Mouse (Mus musculus) adrenal gland, adult 2 months (tissue): ENCODE measurements around the gene Lrp8. TPM values are rescaled to one million over a fixed set of nuclear protein-coding genes. Genes with fewer than 3 reads are reported as not detected.

Experiments used
- DNase-seq: peaks from one replicate; pipeline ENCODE4 v3.0.0; 2021
- polyA plus RNA-seq: library from polyadenylated mRNA; depleted of rRNA; stranded (reverse); fragments of >200 nt; gene quantifications from 2 replicates; pipeline ENCODE4 v1.2.3, GENCODE M21; 2012
- total RNA-seq, 2 experiments: library from RNA; stranded (reverse); gene quantifications; 2 replicates each; pipeline ENCODE4 v1.2.3; 2021

Gene Lrp8
- total and polyA plus RNA-seq, 3 experiments: 9.5 to 14.0 (median 9.8) TPM

DNA sequence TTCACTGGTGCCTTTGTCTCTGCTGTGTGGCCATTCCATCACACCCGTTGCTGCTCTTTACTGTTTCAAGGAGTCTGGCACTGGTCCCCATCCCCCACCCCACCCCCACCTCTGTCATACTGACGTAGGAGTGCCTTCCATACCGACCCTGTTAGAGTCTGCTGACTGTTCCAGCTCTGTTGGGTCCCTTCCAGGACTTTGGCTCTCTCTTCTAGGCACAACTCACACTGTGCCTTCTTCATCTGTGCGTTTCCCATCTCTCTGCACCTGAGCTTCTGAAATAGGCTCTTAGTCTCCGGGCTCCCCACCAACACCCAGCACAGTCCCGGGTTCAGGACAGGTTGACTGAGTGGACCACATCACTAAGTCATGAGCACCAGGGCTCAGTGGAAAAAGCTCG is 44.7 kb downstream of the Lrp8 start:
- DNase-seq: no peak

DNA sequence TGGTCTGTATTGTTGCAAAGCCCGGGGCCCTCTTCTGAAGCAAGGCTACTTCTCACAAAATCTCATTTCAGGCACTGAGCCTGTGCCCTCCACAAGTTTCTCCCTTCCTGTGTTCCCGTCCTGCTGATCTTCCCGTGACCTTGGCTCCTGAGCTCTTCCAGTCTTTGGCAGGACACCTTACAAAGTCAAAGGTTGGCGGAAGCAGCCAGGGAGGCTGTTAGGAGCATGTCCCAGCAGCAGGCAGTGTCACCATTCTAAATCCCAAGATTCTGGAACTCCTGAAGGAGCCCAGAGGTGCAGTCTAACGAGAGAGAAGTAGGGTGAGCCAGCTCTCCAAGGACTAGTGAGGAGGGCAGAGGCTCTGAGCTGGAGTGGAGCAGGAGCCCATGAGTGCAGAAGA is 46.5 kb downstream of the Lrp8 start:
- DNase-seq: peak; percentile 37

DNA sequence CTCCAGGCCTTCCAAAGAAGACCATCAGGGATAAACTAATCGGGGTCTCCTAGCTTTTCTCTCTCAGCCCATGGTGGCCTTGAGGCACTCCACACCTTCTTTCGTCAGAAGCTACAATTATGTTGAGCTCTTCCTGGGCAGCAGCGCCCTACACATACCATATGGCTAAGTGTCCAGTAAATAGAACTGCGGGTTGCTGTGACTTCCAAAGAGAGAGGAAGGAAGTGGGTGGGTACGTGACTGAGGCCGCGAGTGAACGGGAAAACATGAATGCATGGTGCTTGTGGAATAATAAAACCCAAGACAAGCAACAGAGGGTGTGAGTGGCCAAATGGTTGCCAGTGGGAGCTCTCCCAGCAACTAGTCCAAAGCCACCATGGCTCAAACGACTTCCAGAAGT is 47.6 kb downstream of the Lrp8 start:
- no peak for DNase-seq

DNA sequence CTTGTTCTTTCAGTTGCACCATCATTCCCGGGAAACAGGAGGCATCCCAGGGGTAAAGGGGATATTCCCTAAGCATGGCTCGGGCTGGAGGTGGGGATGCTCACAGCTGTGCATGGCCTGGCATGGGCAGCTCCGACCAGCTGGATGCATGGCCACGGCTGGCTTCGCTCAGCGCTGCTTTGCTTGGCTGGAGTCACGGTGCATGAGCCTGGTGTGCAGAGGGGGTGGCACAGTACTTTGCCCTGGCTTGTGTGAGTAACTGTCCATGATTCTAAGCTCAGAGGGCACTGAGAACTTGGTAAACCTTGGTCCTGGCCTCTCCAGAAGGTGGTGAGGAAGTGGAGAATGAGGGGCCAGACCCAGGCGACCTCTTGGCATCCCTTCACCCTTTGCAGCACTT is 48.0 kb downstream of the Lrp8 start:
- no peak for DNase-seq

DNA sequence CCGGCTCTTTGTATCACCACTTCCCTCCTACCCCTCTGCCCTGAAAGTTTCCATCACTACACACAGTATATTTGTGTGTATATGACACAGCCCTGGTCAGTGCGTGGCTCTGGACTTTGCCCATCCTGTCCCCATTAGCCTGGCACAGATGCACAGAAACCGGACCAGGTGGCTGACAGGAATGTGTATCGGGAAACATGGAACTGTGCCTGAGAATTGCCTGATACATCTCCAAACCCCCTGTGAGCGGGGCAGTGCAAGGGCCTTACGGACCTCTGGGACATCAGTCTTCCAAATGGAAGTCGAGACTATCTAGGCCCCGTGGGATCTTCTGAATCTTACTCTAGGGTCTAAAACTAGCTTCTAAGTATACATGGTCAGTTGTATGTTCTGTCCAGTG is 51.3 kb downstream of the Lrp8 start:
- no peak for DNase-seq

DNA sequence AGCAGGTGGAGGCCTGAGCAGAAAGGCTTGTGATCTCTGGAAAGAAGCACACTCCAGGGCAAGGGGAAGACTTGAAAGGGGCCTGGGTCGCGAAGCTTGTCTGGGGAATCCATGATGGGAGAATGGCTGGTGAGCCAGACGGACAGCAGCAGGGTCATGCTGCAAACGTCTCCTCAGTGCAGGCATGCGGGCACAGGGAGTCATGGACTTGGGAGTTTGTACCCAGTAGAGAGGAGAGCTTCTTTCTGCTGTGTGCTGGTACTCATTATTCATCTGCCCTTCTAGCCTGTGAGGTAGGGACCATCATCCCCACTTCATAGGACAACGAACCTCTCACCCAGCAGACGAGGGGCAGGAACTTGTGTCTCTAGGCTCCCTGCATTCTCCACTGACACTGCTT is 51.8 kb downstream of the Lrp8 start:
- no peak for DNase-seq

DNA sequence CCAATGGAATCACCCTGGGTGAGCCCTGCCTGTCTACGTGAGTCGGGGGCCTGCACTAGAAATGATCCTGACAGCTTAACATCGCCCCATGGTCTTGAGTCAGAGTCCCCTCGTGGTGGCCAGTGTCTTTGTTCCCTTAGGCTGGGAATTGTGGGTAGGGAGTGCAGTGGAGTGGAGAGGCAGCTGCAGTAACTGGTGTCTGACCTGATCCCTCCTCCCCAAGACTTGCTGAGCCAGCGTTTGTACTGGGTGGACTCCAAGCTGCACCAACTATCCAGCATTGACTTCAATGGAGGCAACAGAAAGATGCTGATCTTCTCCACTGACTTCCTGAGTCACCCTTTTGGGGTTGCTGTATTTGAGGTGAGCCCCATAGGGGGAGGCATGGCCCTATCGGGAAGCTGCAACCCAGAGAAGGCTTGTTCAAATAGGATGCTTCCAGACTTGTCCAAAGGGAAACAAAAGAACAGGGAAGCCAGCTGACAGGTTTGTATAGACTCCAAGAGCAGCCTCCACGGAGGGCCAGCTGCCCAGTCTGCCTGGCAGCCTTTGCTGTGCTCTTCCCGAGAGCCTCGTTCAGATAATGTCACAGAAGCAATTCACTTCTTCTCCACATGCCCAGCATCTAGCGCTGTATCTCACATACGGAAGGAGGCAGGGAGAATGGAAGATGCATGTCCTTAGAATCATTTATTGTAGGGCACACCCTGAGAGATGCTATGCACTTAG is 55.1 kb downstream of the Lrp8 start:
- no peak for DNase-seq

DNA sequence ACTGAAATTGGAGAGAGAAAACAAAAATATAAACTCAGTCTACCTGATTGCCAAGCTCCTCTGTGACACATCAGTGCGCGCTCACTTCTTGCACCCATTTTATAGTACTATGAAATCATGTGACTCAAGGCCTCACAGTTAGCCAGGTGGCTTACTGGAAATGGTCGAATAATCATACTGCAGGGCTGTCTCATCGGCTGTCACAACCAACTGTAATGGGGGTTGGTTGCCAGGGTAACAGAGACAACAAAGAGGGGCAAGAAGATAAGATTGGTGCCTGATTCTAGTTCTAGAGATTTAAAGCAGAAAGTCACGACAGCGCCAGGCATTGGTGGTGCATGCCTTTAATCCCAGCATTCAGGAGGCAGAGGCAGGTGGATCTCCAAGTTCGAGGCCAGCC is 56.9 kb downstream of the Lrp8 start:
- DNase-seq: no peak

DNA sequence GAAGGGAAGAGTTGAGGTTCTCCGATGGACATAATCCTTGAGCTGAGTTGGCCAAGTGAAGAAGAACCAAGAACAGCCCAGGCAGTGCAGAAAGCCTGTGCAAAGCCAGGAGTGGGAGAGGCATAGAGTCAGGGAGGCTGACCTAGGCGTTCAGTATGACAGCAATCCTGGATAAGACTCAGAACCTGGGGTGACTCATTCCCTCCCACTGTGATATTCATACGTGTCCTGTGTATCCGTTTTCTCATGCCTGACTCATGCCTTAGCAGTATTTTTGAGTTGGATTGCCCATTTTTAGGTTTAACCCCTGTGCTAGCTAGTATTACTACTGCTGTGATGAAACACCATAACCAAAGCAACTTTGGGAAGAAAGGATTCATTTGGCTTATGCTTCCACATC is 62.8 kb downstream of the Lrp8 start:
- peak; percentile 23 for DNase-seq

DNA sequence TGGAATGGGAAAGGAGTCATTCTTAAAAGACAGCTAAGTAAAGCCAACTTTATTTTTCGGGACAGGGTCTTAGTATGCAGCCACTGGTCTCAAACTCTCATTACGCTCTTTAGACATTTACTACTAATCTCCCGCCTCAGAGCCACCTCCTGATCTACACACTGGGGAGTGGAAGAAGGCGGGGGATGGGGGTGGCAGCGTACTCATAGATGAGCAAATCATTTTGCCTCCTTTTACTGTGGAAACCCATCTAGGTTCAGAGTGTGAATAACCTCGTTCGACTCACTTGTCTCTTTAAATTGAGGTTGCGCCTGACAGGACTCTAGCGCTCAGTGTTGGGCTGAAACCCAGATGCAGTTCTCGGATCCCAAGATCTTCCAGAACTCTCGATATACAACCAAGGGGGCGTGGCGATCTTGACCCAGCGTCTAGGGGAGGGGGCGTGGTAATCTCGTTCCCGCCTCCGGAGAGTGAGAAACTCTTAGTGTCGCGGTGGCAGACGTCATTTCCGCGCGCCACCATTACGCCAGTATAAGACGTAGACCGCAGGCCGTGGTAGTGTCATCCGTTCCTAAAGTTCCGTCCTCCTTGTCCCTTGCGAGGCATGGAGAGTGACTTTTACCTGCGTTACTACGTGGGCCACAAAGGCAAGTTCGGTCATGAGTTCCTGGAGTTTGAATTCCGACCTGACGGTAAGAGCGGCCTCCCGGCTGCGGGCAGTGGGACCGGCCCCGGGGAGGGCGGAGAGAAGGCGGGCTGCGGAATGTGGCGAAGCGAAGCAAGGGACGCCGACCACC is 77.4 kb downstream of the Lrp8 start, which contains the start of gene Magoh:
Magoh (plus strand) TSS at position 502 of the 797 bp plus-strand sequence.
- peak; percentile 97 for DNase-seq

DNA sequence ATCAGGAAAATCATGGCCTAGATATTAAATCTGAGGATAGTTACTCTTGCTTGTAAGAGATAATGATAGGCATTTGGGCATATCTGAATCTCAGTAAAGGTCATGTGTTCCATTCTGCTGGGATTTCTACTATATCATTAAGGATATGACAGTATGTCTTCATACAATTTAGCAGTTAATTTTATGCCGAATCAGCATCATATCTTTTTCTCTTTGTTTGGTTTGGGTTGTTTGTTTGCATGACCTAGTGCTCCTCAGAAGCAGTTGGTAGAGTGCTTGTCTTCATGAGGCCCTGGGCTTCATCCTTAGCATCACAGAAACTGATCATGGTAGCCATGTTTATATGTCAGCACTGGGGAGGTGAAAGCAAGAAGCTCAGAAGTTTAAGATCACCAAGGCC is 79.6 kb downstream of the Lrp8 start:
- DNase-seq: no peak

DNA sequence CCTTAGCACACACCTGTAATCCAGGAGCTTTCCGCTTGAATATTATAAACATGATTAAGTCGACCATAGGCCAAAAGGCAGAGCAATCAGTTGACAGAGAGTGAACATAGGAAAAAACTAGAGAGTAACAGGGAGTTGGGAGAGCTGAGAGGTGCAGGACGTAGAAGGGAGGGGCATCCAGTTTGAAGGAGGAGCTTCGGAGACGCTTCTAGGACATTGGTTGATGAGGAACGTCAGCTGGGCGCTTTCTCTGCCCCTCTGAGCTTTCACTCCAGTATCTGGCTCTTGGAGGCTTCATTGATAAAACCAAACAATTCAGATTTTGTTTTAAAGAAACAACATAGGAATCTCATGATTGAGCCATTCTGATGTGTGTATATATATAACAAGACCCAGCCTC is 84.3 kb downstream of the Lrp8 start:
- no peak for DNase-seq

DNA sequence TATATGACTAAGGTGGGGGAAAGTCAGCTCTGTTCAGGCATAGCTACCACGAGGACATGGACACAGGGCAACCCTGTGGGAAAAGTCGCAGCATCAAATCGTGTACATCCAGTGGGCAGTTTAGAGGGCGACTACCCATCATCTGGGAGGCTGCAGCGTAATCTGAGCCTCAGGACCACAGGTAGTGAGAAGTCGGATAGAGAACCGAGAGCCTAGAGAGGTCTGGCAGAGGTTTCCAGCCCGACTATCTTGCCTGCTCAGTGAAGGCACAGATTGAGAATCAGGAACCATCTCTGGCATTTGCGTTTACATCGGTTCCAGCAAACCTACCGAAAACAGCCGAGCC is 87.3 kb downstream of the Lrp8 start:
- DNase-seq: no peak

DNA sequence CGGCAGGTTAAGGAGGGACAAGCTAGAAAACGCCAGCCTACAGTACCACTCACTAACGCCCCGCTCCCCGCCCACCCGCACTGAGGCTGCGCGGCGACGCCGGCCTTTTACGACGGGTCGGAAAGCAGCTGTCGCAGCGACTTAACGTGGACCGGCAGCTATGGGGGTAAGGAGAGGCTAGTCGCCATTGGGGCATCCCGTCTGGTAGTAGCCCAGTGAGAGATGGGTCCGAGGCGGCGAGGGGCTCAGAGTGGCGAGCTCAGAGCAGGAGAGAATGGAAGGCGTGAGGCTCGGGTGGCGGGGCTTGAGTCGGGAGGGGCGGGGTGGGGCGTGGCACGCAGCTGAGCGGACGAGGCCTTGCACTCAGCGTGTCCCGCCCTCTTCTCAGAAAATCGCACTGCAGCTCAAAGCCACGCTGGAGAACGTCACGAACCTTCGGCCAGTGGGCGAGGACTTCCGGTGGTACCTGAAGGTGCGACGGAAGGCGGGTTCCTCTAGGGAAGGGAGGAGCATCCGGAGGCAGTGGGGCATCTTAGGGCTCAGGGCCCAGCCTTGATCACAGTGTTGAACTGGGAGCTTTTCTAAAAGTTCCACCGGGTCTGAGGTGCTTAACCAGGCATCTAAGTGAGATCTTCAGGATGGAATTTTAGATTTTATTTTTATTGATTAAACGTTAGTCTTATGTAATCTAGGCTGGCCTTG is 87.8 kb downstream of the Lrp8 start, which contains the start of gene 0610037L13Rik:
0610037L13Rik (plus strand) TSS at position 83 of the 702 bp plus-strand sequence.
- DNase-seq: peak; percentile 96

DNA sequence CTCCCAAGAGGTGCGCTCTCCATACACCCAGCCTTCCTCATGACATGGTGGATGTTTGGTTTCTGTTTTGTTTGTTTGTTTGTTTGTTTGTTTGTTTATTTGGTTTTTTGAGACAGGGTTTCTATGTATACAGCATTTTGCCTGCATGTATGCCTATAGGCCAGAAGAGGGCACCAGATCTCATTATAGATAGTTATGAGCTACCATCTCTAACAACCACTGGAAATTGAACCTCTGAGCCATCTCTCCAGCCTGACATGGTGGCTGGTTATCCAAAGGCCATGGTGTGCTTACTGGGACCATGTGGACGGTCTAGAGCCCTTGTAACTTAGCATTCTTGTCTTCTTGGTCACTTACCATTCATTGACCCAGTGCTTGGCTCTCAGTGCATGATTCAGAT is 90.6 kb downstream of the Lrp8 start:
- no peak for DNase-seq

DNA sequence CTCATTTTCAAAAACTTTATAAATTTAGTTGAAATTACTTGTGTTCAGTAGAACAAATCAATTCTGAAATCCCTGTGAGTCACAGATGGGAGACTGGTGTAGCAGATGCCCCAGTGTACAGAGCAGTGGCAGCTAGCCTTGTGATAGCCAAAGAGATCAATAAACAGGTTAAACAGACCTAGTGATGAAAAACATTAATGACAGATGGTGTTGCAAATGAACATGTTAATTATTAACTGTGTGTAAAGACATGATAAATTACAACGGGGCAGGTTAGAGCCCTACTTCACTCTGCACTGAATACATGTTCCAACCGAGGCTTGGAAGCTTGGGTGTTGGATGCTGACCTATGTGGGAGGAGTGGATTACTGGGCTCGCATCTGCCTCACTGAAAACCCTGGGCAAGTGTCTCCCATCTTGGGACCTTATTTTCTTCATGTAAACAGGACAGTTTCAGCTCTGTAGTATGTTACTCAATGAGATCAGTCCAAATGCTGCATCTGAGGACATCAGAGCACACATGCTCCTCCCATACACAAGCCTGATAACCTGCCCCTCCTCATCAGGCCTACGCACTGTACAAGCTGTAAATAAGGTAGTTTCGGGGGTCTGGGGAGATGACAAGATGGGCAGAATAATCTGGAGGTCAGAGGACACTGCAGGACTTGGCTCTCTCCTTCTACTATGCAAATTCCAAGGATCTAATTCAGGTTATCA is 97.3 kb downstream of the Lrp8 start:
- DNase-seq: no peak

DNA sequence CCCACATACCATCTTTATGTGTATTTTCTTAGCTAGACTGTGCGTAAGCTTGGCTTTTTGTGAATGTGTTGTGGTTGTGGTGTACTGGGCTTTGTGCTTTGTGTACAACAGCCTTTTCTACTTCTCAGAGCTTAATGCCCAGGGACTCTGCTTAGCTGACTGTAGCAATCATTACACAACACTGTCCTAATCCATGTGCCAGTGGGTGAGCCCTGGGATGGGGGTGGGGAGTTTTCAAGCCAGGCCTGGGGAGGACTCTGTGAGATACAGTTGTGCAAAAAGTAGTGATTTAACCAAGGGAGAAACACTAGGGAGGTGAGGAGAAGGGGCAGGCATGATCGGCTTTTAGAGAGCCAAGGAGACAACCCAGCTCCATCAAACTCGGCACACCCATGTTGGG is 98.1 kb downstream of the Lrp8 start:
- DNase-seq: peak; percentile 23

DNA sequence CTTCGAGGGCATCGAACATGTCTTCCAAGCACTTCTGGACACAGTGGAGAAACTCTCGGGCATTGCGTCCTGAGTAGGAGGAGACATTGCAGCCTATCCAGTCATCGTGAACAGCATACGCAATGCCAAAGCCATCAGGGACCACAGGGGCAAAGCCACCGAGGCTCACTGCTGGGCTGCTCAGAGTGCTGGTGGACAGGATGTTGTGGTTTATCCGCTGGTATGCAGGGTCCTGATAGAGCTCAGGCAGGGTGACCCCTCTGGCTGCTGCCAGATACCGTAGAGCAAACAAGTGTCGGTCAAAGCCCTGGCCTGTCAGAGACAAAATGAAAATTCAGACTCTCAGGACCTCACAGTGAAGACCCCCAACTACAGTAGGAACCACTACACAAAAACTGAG is 102.2 kb downstream of the Lrp8 start:
- no peak for DNase-seq

DNA sequence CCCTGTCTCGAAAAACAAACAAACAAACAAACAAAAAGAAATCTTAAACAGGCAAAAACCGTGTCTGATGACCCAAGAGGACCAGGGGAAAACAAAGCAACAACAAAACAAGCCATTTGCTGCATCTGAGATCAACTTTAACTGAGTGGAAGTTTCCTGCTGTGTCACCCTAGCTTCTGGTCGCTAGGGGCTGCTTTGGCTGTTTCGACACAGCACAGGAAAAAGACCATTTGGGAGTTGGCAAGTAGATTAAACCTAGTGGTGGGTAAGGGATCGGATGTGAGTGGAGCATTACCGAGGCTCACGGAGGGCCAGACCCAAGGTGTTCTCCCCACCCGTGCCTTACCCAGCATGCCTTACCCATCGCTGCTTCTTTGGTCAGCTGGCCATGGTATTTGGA is 104.5 kb downstream of the Lrp8 start:
- no peak for DNase-seq

DNA sequence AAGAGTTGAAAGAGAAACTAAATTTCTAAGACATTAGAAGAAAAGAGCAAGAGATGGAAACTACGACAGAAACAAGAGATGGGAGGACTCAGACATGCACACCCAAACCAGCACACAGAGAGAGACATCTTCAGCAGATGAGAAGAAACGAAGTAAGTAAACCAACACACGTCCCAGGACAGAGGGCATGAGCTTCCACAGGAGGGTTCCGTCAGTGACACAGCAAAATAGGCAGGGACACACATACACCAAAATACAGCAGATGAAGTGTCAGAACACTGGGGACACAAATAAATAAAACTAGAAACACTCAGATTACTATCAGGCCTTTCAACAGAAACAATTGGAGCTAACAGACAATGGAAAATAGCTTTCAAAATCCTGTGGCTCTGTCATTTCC is 108.0 kb downstream of the Lrp8 start:
- no peak for DNase-seq

DNA sequence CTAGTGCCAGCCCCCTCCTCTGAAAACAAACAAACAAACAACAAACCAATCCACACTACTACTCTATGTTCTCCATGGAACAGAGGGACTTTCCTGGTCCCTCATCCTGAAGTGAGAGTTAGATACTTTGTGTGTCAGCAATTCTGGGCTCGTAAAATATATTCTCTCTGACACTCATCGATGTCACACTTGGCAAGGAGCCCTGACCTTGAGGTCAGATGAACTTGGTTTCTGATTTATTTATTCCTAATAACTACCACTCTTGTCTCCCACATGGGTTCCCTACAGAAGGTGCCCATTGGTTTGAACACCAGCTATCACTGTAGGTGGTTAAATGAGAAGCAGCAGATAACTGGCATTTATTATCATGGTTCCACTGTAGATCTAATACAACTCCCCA is 118.3 kb downstream of the Lrp8 start:
- peak; percentile 78 for DNase-seq

DNA sequence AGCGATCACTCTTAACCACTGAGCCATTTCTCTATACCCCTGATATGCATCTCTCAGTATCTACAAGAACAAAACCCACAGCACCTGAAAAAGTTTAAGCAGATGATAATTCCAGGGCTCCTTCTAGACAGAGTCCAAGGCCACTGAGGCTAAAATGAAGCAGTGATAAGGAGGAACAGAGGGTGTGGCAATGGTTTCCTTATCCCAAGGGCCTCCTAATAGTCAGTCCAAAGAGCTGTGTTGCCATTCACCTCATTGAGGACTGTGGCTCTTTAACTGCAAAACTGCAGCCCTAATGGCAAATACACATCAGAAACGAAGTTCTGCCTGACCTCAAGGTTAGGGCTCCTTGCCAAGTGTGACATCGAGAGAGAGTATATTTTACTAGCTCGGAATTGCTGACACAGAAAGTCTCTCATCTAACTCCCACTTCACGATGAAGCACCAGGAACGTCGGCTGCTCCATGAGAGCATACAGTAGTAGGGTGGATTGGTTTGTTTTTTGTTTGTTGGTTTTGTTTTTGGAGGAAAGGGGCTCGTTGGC is 119.2 kb downstream of the Lrp8 start:
- peak; percentile 82 for DNase-seq
